Mouse (Mus musculus): ENCODE measurements around the gene Rxfp3. TPM values are rescaled to one million over a fixed set of nuclear protein-coding genes. Genes with fewer than 3 reads are reported as not detected.

The Rxfp3 gene
- polyA plus RNA-seq, 1 experiment = not detected

DNA sequence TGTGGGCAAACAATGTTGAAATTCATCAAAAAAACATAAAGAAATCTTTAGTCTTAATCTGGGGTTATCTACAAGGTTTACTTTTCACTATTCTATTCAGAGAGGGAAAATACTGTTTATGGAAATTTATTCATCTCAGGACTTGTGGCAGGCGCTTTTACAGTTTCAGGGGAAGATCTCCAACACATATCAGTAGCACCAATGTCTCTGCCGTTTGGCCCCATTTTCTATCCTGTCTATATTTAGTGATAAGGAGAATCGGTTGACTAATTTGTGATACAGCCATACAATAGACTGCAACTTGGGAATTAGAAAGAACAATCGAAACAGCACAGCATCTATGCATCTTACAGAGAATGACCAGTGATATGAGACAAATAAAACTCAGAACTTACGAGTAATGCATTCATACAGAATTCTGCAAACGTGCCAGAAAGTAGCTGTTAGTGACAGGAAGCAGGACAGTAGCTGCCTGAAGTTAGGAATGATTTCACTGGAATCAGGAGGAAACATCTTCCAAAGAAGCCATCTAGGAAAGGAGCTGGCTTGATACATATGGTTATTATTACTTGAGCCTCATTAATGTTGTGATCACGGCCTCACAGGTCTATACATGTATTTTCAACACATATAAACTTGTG, 16.8 kb upstream of the Rxfp3 start:
- WGBS = 83% methylated on average over 7 of the region's 7 CpGs
- Histone ChIP-seq H3K27ac (ENCODE audit: insufficient read depth, low read length) (no peak overlapping the region), H3K4me3 (ENCODE audit: extremely low read depth, insufficient read depth, insufficient read length) (no peak overlapping the region), H3K27me3 (ENCODE audit: control insufficient read depth, insufficient read depth, low read length) (no peaks in the 10 kb centered on the region), H3K4me1 (ENCODE audit: control insufficient read depth, insufficient read depth, insufficient read length) (no peaks in the 10 kb centered on the region), H3K36me3 (ENCODE audit: control insufficient read depth, insufficient read depth, low read length) (no peaks in the 10 kb centered on the region)
- no peak for DNase-seq (ENCODE audit: low read depth in 1 of 2, low spot score in 2 of 2)
- no peak for TF ChIP-seq CTCF (IDR thresholded peaks at IDR 0.05; ENCODE audit: extremely low read depth, insufficient read depth, insufficient read length, insufficient replicate concordance)

DNA sequence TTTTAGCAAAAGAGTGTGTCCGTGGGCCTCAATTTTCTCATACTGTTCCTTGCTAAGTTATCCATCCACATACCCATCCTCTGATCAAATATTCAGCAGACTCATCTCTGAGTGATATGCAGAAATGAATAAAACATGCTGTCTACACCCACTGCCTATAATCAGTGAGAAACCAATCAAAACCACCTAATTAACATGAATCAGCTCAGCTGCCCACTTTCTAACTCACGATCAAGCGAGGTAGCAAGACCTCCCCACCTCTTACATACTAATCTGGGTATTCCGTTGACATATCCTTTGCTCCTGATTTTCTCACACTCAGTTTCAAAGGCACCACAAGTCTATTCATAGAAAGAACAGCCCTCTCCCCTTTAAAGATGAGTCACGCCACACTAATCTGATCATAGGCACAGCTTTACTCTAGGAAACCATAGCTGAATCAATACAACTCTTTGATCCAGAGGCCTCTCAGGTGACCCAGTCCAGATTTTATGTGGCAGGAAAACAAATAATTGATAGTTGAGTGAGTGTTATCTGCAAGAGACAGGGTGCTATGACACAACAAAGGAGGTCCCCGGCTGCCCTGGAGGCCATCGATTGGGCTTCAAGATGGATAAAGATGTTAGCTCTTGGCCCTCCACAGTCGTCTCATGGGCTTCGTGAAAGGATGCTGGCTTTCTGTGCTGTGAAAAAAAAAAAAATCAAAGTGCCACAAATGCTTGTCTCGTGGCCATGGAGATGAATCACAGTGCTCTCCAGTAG, 16.1 kb upstream of the Rxfp3 start:
- Histone ChIP-seq H3K4me3 (ENCODE audit: extremely low read depth, insufficient read depth, insufficient read length) (no peak overlapping the region), H3K27me3 (ENCODE audit: control insufficient read depth, insufficient read depth, low read length) (no peaks in the 10 kb centered on the region), H3K36me3 (ENCODE audit: control insufficient read depth, insufficient read depth, low read length) (no peaks in the 10 kb centered on the region), H3K27ac (ENCODE audit: insufficient read depth, low read length) (no peak overlapping the region), H3K4me1 (ENCODE audit: control insufficient read depth, insufficient read depth, insufficient read length) (no peaks in the 10 kb centered on the region)
- TF ChIP-seq CTCF (IDR thresholded peaks at IDR 0.05; ENCODE audit: extremely low read depth, insufficient read depth, insufficient read length, insufficient replicate concordance) = no peak
- no peak for TF ChIP-seq POLR2A (IDR thresholded peaks at IDR 0.05; ENCODE audit: low read depth, low read length)
- DNase-seq (ENCODE audit: low read depth in 1 of 2, low spot score in 2 of 2) = no peak
- WGBS = 85% methylated on average over 10 of the region's 10 CpGs

DNA sequence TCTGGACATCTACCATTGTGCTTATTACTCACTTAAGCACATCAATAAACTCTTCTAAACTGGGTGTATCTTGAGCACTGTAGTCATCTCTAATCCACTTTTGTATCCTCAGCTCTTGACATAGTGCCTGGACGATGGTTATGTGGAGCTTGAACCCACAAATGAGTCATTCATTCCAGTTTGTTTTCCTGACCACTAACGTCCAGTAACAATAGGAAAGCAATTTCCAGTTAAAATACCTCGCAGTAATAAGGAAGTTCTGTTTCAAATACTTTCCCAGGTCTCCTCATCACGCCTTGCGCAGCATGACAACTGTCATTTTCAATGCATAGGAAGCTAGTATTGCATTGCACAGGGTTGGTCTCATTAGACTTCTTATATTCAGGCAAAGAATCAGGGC, 5.0 kb upstream of the Rxfp3 start:
- H3K4me3 ChIP-seq (ENCODE audit: extremely low read depth, insufficient read depth, insufficient read length) = no peak overlapping the region
- DNase-seq (ENCODE audit: low read depth in 1 of 2, low spot score in 2 of 2) = no peak
- H3K4me1 ChIP-seq (ENCODE audit: control insufficient read depth, insufficient read depth, insufficient read length) = no peaks in the 10 kb centered on the region
- 61% methylated on average over 5 of the region's 5 CpGs for WGBS
- peaks cover 1% of the 10 kb centered on the region; the same call in 1 of the 2 replicates for H3K27me3 ChIP-seq (ENCODE audit: control insufficient read depth, insufficient read depth, low read length)
- TF ChIP-seq CTCF (IDR thresholded peaks at IDR 0.05; ENCODE audit: extremely low read depth, insufficient read depth, insufficient read length, insufficient replicate concordance) (no peak), POLR2A (IDR thresholded peaks at IDR 0.05; ENCODE audit: low read depth, low read length) (no peak)
- H3K36me3 ChIP-seq (ENCODE audit: control insufficient read depth, insufficient read depth, low read length) = no peaks in the 10 kb centered on the region
- no peak overlapping the region for H3K27ac ChIP-seq (ENCODE audit: insufficient read depth, low read length)

DNA sequence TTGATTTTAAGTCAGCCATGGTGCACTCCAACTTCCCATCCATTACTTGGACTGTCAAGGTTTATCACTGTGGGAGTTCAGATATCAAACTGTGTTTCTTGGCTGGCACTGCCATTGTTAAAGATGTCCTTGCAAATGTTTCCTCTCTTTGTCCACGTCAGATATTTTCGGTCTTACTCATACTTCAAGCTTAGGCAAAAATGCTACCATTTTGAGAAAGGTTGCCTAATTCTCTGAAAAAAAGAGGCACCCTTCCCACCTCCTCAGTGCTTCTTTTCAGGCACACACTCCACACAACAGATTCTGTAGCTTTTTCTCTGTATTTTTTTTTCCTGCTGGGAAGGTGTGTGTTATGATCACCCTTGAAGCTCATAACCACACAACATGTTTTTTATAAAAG, 3.4 kb upstream of the Rxfp3 start:
- Histone ChIP-seq H3K27me3 (ENCODE audit: control insufficient read depth, insufficient read depth, low read length) (peaks cover 1% of the 10 kb centered on the region; the same call in 1 of the 2 replicates), H3K27ac (ENCODE audit: insufficient read depth, low read length) (no peak overlapping the region), H3K4me1 (ENCODE audit: control insufficient read depth, insufficient read depth, insufficient read length) (no peaks in the 10 kb centered on the region), H3K4me3 (ENCODE audit: extremely low read depth, insufficient read depth, insufficient read length) (no peak overlapping the region), H3K36me3 (ENCODE audit: control insufficient read depth, insufficient read depth, low read length) (no peaks in the 10 kb centered on the region)
- TF ChIP-seq CTCF (IDR thresholded peaks at IDR 0.05; ENCODE audit: extremely low read depth, insufficient read depth, insufficient read length, insufficient replicate concordance) (no peak), POLR2A (IDR thresholded peaks at IDR 0.05; ENCODE audit: low read depth, low read length) (no peak)
- no peak for DNase-seq (ENCODE audit: low read depth in 1 of 2, low spot score in 2 of 2)
- WGBS = 87% methylated on average over 2 of the region's 2 CpGs

DNA sequence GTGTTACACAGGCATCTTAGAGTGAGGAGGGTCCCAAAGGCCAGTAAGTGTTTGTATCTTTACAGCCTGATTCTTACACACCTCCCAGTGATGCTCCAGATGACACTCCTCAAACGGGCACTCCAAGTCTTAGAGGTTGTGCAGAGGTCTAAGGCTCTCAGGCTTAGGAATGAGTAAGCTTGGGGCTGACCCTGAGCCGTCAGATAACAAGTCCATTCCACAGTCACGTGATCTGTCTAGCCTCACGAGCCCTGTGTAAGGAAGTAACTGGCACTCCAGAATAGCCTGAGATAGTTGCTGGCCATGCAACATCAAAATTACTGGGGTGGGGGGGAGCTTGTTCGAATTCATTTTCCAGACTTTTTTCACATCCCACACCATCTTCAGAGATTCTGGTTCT, 2.3 kb upstream of the Rxfp3 start:
- Histone ChIP-seq H3K27ac (ENCODE audit: insufficient read depth, low read length) (no peak overlapping the region), H3K36me3 (ENCODE audit: control insufficient read depth, insufficient read depth, low read length) (no peaks in the 10 kb centered on the region), H3K4me3 (ENCODE audit: extremely low read depth, insufficient read depth, insufficient read length) (no peak overlapping the region), H3K27me3 (ENCODE audit: control insufficient read depth, insufficient read depth, low read length) (peaks cover 1% of the 10 kb centered on the region; the same call in 1 of the 2 replicates), H3K4me1 (ENCODE audit: control insufficient read depth, insufficient read depth, insufficient read length) (no peaks in the 10 kb centered on the region)
- no peak for TF ChIP-seq POLR2A (IDR thresholded peaks at IDR 0.05; ENCODE audit: low read depth, low read length)
- no peak for TF ChIP-seq CTCF (IDR thresholded peaks at IDR 0.05; ENCODE audit: extremely low read depth, insufficient read depth, insufficient read length, insufficient replicate concordance)
- no peak for DNase-seq (ENCODE audit: low read depth in 1 of 2, low spot score in 2 of 2)
- WGBS = 68% methylated on average over 5 of the region's 5 CpGs

DNA sequence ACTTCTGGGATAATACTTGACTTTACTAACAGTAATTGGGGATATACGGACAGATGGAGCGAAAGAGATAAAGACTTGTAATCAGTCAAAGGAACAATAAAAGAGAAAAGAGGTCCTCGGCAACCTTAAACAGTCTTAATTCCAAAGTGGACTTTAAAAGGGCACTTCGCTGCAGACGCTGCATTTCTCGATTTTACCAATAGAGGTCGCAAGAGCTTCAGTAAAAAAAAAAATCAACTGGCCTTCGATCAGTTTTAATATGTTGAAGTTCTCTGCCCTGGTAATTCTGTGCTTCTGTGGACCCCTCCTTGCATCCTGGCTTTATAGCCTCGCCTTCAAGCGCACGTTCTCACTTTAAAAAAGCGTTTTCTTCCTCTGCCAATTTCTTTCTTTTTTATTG, 685 bp upstream of the Rxfp3 start:
- Histone ChIP-seq H3K27ac (ENCODE audit: insufficient read depth, low read length) (no peak overlapping the region), H3K27me3 (ENCODE audit: control insufficient read depth, insufficient read depth, low read length) (peaks cover 1% of the 10 kb centered on the region; the same call in 1 of the 2 replicates), H3K36me3 (ENCODE audit: control insufficient read depth, insufficient read depth, low read length) (no peaks in the 10 kb centered on the region), H3K4me1 (ENCODE audit: control insufficient read depth, insufficient read depth, insufficient read length) (no peaks in the 10 kb centered on the region), H3K4me3 (ENCODE audit: extremely low read depth, insufficient read depth, insufficient read length) (no peak overlapping the region)
- DNase-seq (ENCODE audit: low read depth in 1 of 2, low spot score in 2 of 2) = no peak
- WGBS = 4% methylated on average over 12 of the region's 12 CpGs
- TF ChIP-seq CTCF (IDR thresholded peaks at IDR 0.05; ENCODE audit: extremely low read depth, insufficient read depth, insufficient read length, insufficient replicate concordance) (peak; percentile 5; the same call in 1 of the 2 replicates), POLR2A (IDR thresholded peaks at IDR 0.05; ENCODE audit: low read depth, low read length) (no peak)

DNA sequence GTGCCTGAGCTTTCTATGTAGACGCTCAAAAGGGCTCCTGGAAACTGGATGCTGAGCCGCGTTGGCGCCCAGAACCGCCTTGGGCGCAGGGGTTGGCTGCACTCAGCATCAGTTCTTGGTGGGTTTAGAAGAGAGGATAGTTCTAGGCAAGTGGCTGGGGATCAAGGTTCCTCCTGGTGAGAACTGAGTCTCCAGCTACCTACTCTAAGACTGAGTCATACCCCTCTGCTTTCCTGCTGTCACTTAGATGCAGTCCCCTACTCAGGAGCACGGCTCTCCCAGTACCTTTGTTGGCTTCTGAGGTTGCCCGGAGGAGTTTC, 455 bp downstream of the Rxfp3 start:
- Histone ChIP-seq H3K27ac (ENCODE audit: insufficient read depth, low read length) (no peak overlapping the region), H3K27me3 (ENCODE audit: control insufficient read depth, insufficient read depth, low read length) (peaks cover 1% of the 10 kb centered on the region; the same call in 1 of the 2 replicates), H3K36me3 (ENCODE audit: control insufficient read depth, insufficient read depth, low read length) (no peaks in the 10 kb centered on the region), H3K4me3 (ENCODE audit: extremely low read depth, insufficient read depth, insufficient read length) (no peak overlapping the region), H3K4me1 (ENCODE audit: control insufficient read depth, insufficient read depth, insufficient read length) (no peaks in the 10 kb centered on the region)
- WGBS = 10% methylated on average over 8 of the region's 8 CpGs
- DNase-seq (ENCODE audit: low read depth in 1 of 2, low spot score in 2 of 2) = no peak
- TF ChIP-seq POLR2A (IDR thresholded peaks at IDR 0.05; ENCODE audit: low read depth, low read length) = no peak
- TF ChIP-seq CTCF (IDR thresholded peaks at IDR 0.05; ENCODE audit: extremely low read depth, insufficient read depth, insufficient read length, insufficient replicate concordance) = no peak

All from spleen, adult 2 months (tissue).